Mouse (Mus musculus): ENCODE results near the gene Myh2.

The Myh2 gene

DNA sequence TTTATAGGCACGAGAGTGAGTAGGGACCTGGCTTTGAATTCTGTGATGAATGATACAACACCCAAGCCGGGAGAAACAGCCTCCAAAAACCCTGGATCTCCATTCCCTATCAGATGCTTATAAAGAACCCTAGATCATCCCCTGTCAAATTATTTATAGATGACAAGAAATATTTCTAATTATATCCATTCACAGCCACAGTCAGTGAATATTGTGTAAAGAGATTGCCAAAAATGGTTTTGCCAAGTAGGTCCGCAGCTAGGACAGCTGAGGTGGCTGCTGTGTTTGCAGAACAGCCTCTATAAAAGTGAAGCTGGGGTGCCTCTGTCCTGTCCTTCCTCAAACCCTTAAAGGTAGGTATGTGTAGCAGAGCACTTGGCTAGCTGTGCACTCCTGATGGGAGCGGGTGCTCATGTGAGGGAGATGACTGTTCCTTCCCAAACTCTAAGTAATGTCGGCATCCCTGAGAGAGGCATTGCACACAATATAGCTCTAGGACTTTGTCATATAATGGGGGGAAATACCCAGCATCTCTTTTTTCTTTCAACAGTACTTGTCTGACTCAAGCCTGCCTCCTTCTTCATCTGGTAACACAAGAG lies 66.8 kb downstream of the Myh2 start, which contains the start of gene Myh4:
TSS of gene Myh4 (plus strand) at position 549 of the 599 bp plus-strand sequence.
- DNase-seq (ENCODE audit: low spot score in 2 of 2) = no peak

- no peak for DNase-seq (ENCODE audit: low spot score in 2 of 2)
Observed at GRCm38 (mm10) chr11:67241051-67241450, 70.2 kb downstream of the Myh2 start.
